Mouse (Mus musculus) liver, embryonic 14.5 days (tissue): ENCODE data around the gene Il4.

Experiments used
- CTCF ChIP-seq: IDR thresholded peaks from 2 replicates; pipeline ENCODE4 v1.5.1; 2016; ENCODE audit warnings: antibody characterized with exemption, low read depth, control low read depth
- EP300 ChIP-seq: IDR thresholded peaks from 2 replicates; pipeline ENCODE4 v1.6.1; 2016; ENCODE audit warnings: antibody characterized with exemption, low read depth

- TF ChIP-seq CTCF (no peak), EP300 (no peak)
Observed at GRCm38 (mm10) chr11:53622440-53622806, 4.0 kb upstream of the Il4 start.
